Mouse (Mus musculus) G1E (cell line): Measurements from ENCODE around the gene Lmntd1.

Experiments used
- CTCF ChIP-seq: IDR thresholded peaks from 2 replicates; pipeline ENCODE4 v1.5.1; 2012; ENCODE audit warnings: low read depth, low read length, inconsistent platforms, mixed read lengths
- POLR2AphosphoS5 ChIP-seq: IDR thresholded peaks from 2 replicates; pipeline ENCODE4 v1.6.1; 2012; ENCODE audit warnings: low read depth, low read length, inconsistent platforms; ENCODE audit not compliant: insufficient replicate concordance
- TAL1 ChIP-seq: conservative IDR thresholded peaks from 2 replicates; pipeline ENCODE4 v1.6.1; 2012; ENCODE audit warnings: low read depth, low read length, inconsistent platforms, mixed read lengths

GRCm38 (mm10) chr6:145438851-145439250 is 175.3 kb downstream of the Lmntd1 start:
- no peak for TF ChIP-seq CTCF
- TF ChIP-seq POLR2AphosphoS5, result no peak
- TF ChIP-seq TAL1, result no peak
